Mouse (Mus musculus): ENCODE results near the gene March2. TPM values are rescaled to one million over a fixed set of nuclear protein-coding genes. Genes with fewer than 3 reads are reported as not detected.
"Not testable (repeated sequence)": the region's sequence is repeated elsewhere in the genome, so short reads cannot be mapped to it uniquely, and the experiment has no call there.

Gene March2
- total RNA-seq (2021), result 100 to 1,000 TPM; 115 to 126 TPM
- long read RNA-seq, experiment 1, transcript March2-203 (5 exons, 1,398 nt), result major isoform, 188 of 270 reads
- long read RNA-seq, experiment 1, transcript March2-205 (5 exons, 1,418 nt), result minor isoform, 21 of 270 reads
- long read RNA-seq, experiment 1, partial matches to known transcripts, result 12 of 270 reads
- long read RNA-seq, experiment 1, other reads (novel, unspliced or antisense), result 46 of 270 reads
- long read RNA-seq, experiment 2, transcript March2-203 (5 exons, 1,398 nt), result major isoform, 100 of 141 reads
- long read RNA-seq, experiment 2, transcript March2-205 (5 exons, 1,418 nt), result minor isoform, 12 of 141 reads
- long read RNA-seq, experiment 2, partial matches to known transcripts, result 4 of 141 reads
- long read RNA-seq, experiment 2, other reads (novel, unspliced or antisense), result 25 of 141 reads

GRCm38 (mm10) chr17:33718384-33718881 lies at the start of gene March2:
March2 (minus strand) TSS chr17:33718670.
- DNase-seq, result peak; percentile 99

- DNase-seq, result no peak
Observed at GRCm38 (mm10) chr17:33766389-33766788, 47.9 kb upstream of the March2 start.

- DNase-seq, result peak; percentile 99
Observed at GRCm38 (mm10) chr17:33760255-33761165, 42.0 kb upstream of the March2 start, which contains the start of gene Rab11b. Rab11b (minus strand) TSS chr17:33760530.

GRCm38 (mm10) chr17:33759767-33760254 lies 41.3 kb upstream of the March2 start:
- DNase-seq, result peak; percentile 99

DNA sequence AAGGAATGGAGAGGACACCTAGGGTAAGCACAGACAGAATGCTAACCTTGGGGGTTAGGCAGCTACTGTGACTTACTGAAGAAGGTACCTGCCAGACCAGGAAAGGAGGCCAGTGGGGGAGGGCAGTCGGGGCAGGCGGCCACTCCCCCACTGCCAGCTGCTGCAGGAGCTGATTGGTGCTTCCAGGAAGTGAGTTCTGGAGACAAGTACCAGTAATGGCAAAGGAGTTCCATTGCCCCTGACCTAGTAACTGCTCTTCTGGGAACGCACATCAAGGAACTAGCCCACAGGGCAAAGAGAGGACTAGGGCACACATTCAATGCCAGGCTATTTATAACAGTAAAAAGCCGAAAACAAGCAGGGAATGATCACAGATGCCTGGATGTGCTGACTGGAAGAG lies 38.8 kb upstream of the March2 start:
- peak; percentile 78 for DNase-seq

DNA sequence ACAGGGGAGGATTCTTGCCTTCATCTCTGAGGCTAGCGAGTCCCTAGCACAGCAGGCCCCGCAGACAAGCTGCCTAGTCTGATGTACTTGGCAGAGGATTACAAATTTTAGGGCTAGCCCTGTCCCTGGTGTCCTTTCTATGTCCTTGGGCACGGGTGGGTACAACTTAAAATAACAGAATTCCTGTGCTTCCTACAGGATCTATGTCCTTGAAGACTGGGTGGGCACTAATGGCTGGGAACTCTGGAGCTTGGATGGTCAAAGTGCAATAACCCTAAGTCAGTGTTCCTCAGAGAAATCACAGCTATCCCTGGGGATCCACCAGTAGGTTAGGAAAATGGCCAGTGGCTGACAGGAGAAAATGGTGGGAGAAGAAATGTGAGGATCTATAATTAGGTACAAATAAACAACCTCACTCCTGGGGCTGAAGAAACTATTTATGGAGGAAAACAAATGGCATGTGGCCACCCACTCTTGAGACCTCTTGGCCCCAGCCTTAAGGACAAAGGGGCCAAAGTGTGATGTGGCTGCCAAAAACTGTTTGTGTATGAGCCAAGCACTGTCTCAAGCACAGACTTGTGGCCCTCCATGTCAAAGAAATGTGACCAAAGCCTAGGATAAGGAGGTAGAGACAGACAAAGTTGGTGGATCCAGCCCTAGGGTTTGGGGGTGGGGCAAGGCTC lies 37.8 kb upstream of the March2 start:
- peak; percentile 68 for DNase-seq

GRCm38 (mm10) chr17:33755418-33756107 lies 37.1 kb upstream of the March2 start:
- DNase-seq, result peak; percentile 81

- no peak for DNase-seq
Observed at GRCm38 (mm10) chr17:33754656-33755055, 36.2 kb upstream of the March2 start.

GRCm38 (mm10) chr17:33752297-33752696 lies 33.8 kb upstream of the March2 start:
- DNase-seq, result no peak

GRCm38 (mm10) chr17:33751181-33751580 lies 32.7 kb upstream of the March2 start:
- peak; percentile 33 for DNase-seq

GRCm38 (mm10) chr17:33749451-33749850 lies 31.0 kb upstream of the March2 start:
- peak; percentile 48 for DNase-seq

DNA sequence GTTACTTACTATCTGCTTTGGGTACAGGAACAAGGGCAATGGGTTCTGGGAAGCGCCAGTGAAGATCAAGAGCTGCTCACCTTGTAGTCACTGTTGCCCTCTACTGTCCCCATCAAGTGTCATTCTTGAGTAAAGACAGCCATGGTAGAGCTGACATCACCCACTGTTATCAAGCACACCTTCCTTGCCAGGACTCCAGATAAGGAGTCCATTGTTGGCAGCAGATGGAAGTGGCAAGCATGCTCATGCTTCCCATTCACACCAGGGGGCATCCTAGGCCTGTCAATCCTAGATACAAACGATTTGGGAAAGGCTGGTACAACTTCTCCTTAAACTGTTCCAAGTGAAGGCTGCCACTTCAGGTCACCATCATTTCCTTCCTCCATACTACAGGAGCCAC lies 27.5 kb upstream of the March2 start:
- DNase-seq, result peak; percentile 58

GRCm38 (mm10) chr17:33744686-33745384 lies 26.4 kb upstream of the March2 start:
- DNase-seq, result no peak

- DNase-seq, result no peak
Observed at GRCm38 (mm10) chr17:33742420-33742819, 23.9 kb upstream of the March2 start.

GRCm38 (mm10) chr17:33733526-33733925 lies 15.1 kb upstream of the March2 start:
- not testable (repeated sequence) for DNase-seq

- not testable (repeated sequence) for DNase-seq
Observed at GRCm38 (mm10) chr17:33732556-33733083, 14.2 kb upstream of the March2 start.

DNA sequence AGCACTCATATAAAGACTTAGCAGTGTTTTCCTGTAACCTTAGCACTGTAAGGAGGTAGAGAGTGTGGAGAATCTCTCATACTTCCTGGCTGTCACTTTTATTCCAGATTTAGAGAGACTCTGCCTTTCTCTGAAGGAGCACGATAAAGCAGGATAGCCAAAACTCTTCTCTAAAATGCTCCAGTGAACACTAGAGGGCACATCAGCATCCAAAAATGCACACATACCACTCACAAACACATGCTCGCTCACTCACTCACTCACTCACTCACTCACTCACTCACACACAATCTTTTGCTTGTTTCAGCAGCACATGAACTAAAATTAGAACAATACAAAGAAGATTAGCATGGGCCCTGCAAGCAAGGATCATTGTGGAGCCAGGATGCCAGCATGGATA lies 10.7 kb upstream of the March2 start:
- DNase-seq, result no peak

- DNase-seq, result no peak
Observed at GRCm38 (mm10) chr17:33728396-33728795, 9.9 kb upstream of the March2 start.

DNA sequence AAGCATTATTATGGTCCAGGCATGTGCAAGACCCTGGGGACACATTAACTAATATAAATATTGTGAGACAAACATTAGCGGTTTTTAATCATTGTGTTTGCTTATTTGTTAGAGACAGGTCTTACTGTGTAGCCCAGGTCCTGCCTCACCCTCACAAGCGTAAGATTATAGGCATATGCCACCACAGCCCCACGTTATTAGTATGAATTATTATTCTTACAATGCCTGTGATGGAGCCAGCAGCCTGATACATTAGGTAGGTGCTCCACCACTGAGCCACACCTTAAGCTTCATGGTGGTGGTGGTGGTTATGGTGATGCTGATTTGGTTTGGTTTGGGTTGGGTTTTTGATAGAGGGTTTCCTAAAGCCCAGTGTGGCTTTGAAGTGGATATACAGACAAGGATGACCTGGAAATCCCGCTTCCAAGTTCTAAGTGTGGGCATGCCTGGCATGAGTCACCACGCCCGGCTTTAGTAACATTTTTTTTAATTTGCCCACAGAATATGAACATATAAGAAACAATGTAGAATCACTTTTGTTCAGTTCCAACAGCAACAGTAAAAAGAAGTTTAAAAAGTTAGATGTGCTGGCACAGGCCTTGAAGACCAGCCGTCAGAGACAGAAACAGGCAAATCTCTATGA lies 1.4 kb upstream of the March2 start:
- no peak for DNase-seq

Measured in adrenal gland, postnatal 10 days (tissue).